Mouse (Mus musculus) ovary, adult 18-20 months (tissue): ENCODE measurements around the gene Btbd35f24.
"Not testable (repeated sequence)": the region's sequence is repeated elsewhere in the genome, so short reads cannot be mapped to it uniquely, and the experiment has no call there.

Experiments
- DNase-seq: peaks from one replicate; pipeline ENCODE4 v3.0.0; 2022; ENCODE audit warnings: low spot score, mixed read lengths

Gene Btbd35f24

DNA sequence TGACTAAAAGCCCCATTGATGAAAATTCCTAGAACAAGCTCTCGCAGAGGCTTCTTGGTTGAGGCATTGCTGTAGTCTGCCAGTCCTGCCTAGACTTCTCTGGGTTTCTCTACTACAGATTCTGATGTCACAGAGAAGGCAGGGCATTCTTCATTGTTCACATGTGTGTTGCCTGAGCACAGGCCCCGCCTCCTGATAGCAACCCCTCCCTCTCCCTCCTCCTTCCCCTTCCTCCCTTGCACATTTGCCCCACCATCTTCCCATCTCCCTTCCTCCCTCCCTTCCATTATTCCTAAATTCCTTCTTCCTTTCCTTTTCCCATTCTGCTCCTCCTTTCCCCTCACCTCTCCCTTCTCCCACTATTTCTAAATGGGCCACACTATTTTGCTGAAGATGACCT lies at the start of gene Btbd35f24:
TSS of gene Btbd35f24 (minus strand) at position 101 of the 400 bp plus-strand sequence.
- not testable (repeated sequence) for DNase-seq
